Mouse (Mus musculus) MN1 (cell line): ENCODE data around the gene Kdelc1.

Experiments
- DNase-seq: peaks from one replicate; pipeline ENCODE4 v3.0.0-alpha.2; 2016; ENCODE audit warnings: low spot score

The Kdelc1 gene

GRCm38 (mm10) chr1:44118239-44119054 is at the start of gene Kdelc1, which contains the start of gene Bivm:
Gene Kdelc1 (minus strand): TSS chr1:44118808.
Gene Bivm (plus strand): TSS chr1:44118957.
- peak; percentile 97 for DNase-seq

DNA sequence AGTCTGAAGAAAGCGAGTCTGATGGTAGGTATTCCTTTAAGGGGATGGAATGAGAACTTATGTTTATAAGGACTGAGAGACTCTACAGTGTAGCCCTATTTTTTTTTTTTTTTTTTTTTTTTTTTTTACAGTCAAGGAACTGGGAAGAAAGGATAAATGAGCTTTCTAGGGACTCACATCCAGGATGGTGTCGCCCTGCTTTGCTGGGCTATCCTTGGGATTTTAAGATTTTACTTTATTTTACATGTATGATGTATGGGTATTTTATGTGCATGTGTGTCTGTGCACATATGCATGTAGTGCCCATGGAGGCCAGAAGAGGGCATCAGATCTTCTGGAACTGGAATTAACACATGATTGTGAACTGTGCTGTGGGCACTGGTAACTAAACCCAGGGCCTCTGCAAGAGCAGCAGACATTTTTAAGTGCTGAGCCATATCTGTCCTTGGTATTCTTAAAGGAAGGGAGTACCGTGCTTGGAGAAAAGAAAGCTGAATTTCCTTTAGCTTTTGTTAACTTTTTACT is 49.3 kb upstream of the Kdelc1 start:
- DNase-seq: no peak

GRCm38 (mm10) chr1:44162389-44162788 is 43.8 kb upstream of the Kdelc1 start:
- no peak for DNase-seq

- no peak for DNase-seq
Observed at GRCm38 (mm10) chr1:44161818-44162217, 43.2 kb upstream of the Kdelc1 start.

DNA sequence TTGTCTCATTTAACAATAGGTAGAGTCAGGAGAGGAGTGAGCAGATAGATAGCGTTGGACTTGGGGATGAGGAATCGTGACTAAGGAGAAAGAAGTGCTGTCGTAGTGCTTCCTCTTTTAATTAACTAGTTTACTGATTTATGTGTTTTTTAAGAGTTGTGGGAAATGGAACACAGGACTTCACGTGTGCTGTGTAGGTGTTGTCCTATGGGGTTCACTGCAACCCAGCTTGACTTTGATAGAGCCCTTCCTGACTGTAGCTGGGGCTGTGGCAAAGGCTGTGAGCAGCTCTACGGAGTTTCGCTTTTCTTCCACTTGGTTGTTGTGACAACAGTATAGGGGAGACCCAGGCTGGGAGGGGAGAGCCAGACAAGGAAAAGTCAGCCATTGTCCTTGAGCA is 39.7 kb upstream of the Kdelc1 start:
- DNase-seq: no peak

DNA sequence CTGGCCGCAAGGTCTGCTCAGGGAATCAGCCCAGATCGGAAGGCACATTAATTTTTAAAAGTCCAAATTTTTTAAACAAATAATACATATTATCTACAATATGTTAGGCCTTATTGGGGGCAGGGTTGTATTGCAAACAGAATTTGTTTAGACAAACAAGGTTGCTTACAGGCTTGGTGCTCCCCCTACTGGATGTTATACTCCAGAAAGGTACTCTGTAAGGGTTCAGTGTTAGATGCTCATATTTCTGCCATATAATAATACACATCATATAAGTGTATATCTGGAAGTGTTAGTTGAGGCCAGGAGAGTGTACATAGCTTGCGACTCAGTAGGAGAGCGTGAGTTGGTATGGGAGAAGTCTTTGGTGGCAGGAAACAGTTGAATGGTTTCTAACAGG is 36.7 kb upstream of the Kdelc1 start:
- DNase-seq: no peak

DNA sequence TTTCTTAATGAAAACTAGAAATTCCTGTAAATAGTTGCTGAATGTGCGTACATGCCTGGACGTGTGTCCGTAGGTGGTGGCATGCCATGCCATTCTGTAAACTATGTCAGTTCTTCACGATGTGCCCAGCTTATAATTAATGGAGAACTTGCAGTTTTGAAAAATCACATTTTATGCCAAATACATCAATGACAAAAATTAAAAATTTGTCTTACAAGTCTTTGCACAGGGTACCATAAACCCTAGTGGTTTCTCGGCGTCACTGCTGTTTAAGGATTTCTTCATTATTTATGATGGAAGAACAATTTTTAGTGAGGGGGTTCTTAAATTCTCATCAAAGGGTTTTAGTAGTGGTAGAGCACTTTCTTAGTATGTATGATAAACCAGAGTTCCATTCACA is 30.1 kb upstream of the Kdelc1 start:
- DNase-seq: peak; percentile 40

DNA sequence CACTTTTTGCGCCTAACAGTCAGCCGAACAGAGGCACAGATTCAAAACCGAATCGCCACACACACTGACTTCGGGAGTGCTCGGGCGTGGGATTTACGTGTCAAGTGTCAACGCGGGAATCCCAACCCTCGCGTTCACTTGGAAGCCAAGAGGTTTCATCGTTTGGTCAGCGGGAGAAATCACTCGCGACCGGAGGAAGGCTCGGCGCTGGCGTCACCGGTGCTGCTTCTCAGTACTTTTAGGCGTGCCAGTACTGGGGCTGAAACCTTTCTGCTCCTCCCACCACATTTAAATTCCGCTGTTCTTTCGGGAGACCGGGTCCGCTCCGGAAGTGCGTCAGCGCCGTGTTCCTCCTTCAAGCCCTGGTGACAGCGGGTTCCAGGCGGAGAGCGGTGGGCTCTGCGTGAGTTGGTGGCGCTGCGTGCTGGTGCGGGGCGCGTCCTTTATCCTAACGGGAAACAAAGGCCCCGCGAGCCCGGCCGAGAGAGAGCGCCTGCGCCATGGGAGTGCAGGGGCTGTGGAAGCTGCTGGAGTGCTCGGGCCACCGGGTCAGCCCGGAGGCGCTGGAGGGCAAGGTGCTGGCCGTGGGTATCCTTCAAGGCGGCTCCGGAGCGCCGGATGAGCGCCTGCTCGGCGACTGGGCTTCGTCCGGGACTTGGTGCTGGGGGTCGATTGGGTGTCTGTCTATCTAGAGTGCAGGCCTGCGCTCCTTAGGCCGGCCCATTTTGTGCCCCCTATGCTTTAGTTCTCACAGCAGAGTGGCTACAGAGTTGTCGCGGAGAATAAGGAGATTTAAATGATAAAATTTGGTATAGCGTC is 29.2 kb upstream of the Kdelc1 start, which contains the start of gene Ercc5:
TSS of gene Ercc5 (plus strand) at position 182 of the 819 bp plus-strand sequence.
- peak; percentile 96 for DNase-seq

DNA sequence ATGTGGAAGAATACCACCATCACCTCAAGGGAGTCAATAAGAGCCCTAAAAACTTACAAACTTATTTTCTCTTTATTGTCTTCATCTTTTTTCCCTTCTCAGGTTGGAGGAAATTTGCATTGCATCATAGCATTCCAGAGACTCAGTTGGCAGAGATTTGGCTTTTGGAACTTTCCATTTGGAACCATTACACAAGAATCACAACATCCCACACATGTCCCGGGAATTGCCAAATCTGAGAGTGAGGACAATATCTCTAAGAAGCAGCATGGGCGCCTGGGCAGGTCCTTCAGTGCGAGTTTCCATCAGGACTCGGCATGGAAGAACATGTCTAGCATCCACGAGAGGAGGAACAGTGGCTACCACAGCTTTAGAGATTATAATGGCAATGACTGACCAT is 24.1 kb upstream of the Kdelc1 start:
- DNase-seq: no peak

DNA sequence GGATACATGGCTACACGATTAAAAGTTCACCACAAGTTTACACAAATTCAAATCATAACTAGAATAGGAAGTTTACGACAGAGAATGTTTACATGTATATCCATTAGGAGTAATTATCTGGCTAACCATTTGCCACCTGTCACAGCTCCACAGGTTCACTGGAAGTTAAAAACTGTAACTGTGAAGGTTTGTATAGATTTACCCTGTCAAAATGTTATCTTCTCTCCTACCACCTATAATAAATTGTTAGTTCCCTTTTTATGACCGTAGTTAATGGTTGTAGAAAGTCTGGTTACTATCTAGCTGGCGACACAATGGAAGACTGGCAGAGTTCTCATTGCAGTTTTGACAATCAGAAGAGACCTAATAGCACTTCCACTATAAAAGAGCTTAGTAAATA is 21.6 kb upstream of the Kdelc1 start:
- DNase-seq: no peak

DNA sequence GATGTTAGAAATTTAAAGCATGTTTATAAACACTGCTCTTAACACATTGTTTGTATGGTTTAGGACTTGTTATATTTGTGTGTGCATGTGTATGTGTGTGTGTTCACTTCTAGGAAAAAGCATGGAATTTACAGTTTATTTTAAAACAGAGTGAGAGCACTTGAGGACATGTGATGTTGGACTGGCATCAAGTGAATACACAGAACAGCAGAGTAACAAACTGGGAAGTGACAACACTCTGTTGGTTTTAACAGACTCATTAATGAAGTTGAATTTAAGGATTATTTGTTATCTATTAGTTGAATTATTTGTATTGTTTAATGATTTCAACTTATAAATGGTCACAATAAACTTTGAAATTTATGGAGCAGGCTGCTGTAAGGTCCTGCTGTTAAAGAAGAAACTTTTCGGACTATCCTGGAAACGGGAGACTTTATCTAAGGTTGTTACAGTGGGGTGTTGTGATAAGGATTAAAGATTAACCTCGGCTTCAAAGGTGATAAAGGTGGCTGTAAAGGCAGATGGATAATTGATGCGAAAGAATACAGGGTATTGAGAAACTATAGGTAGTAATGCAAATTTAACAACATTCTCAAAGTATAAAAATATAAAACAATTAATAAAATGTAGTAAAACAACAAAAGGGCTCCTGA is 11.4 kb upstream of the Kdelc1 start:
- no peak for DNase-seq

- DNase-seq: no peak
Observed at GRCm38 (mm10) chr1:44125590-44125989, 7.0 kb upstream of the Kdelc1 start.

DNA sequence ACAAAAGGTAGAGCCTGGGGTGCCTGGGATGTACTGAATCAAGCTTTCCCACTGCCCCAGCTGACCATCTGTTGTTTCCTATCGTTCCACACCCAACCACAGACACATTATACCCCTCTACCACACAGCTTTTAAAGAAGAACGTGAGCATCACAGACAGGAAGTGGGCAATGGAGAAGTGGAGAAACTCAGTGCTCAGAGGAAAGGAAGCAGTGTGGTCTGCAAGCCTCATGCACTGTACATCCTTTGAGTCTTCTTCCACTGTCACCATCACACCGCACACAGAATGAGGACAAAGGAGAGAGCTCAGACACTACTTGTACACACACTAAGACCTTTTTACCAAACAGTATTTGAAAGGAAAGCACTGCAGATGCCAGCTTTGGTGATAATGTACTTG is 3.6 kb upstream of the Kdelc1 start:
- no peak for DNase-seq

DNA sequence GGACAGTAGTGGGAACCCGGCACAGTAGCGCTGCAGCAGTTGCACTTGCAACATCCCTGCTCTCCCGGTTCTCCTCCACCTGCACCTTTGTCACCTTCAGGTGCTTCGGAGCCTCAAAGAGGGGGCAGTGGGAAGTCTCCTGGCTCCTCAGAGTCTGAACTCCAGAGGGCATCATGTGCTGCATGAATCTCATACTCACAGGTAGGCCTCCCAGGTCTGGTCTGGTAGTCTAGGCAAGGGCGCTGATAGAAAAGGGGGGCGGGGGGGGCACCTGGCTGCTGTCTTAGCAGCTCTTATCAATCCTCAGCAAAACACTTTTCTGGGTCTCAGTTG is 1.4 kb upstream of the Kdelc1 start:
- no peak for DNase-seq

- DNase-seq: peak; percentile 94
Observed at GRCm38 (mm10) chr1:44119201-44120073, 829 bp upstream of the Kdelc1 start.

GRCm38 (mm10) chr1:44117571-44117970 is 1.0 kb downstream of the Kdelc1 start:
- no peak for DNase-seq

- DNase-seq: peak; percentile 32
Observed at GRCm38 (mm10) chr1:44102939-44103338, 15.7 kb downstream of the Kdelc1 start.

DNA sequence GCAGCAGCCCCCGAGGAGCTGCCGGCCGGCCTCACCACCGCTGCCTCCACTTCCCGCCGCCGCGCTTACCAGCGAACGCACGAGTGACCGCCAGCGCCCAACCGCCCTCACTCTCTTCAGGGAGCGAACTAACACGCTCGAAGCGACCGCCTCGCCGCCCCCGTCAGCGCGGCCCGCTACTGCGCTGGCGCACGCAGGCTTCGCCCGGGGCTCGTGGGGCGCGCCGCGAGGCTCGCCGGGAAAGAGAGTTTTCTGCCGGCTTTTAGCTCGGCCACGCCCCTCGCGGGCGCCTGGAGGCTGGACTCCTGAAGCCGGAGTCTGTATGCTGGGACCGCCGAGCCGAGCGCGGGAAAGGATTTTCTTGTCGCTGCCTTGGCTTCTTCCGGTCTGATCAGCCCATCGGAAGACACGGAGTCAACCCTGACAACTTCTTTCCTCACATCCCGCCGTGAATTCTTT is 16.3 kb downstream of the Kdelc1 start, which contains the start of gene Tex30:
TSS of gene Tex30 (minus strand) at position 183 of the 459 bp plus-strand sequence.
- peak; percentile 99 for DNase-seq

GRCm38 (mm10) chr1:44101448-44102225 is 17.0 kb downstream of the Kdelc1 start:
- DNase-seq: peak; percentile 83

- peak; percentile 75 for DNase-seq
Observed at GRCm38 (mm10) chr1:44064625-44065024, 54.0 kb downstream of the Kdelc1 start.
